In genomic region chr5:139391309-139391990, GRCm38 (mm10) we compare ENCODE assay signal across 9 mouse cellular contexts. TPM values are rescaled to one million over a fixed set of nuclear protein-coding genes. Genes with fewer than 3 reads are reported as not detected.
A peak's percentile ranks its signal among the peaks of the same experiment; 100 is the strongest.
DNase-seq lines count a peak whose midpoint lies in the region; ATAC-seq and TF ChIP-seq lines count a peak whose summit lies in the region.
"Had no signal": no experiment of that assay in that cellular context is flagged by ENCODE, and none has a peak within 500 bp of the region (broad histone marks: within the 10 kb centered on the region; RNA-seq: fewer than 3 reads in every experiment).

No protein-coding gene starts in this region.

- no peak for ATAC-seq in neural tube, embryonic 13.5 days (ENCODE audit: low read depth)
- ATAC-seq in hindbrain, embryonic 14.5 days (ENCODE audit: low FRiP score) = no peak

- peaks cover 43% of the 10 kb centered on the region for H3K4me1 ChIP-seq in heart, adult 2 months (ENCODE audit: control insufficient read depth, insufficient read depth, low read length)
- H3K4me1 ChIP-seq in neural tube, embryonic 13.5 days (replicated peaks) = peaks cover 44% of the 10 kb centered on the region
- H3K4me1 ChIP-seq in hindbrain, embryonic 14.5 days (replicated peaks; ENCODE audit: control insufficient read depth, insufficient read depth, low read length) = peaks cover 21% of the 10 kb centered on the region

- peak overlapping the region; percentile 77 for H3K27ac ChIP-seq in heart, adult 2 months
- H3K27ac ChIP-seq in neural tube, embryonic 13.5 days (replicated peaks) = peak overlapping the region; percentile 61; the same call in 1 of the 2 replicates
- peak overlapping the region; percentile 0; the same call in 1 of the 2 replicates for H3K27ac ChIP-seq in hindbrain, embryonic 14.5 days

- DNase-seq in heart, adult 2 months = peak in 1 of 2 experiments; percentile 63
- no peak for DNase-seq in heart, adult 9 months (ENCODE audit: low spot score in 2 of 2)
- no peak for DNase-seq in neural tube, embryonic 10.5 days (ENCODE audit: extremely low spot score, low spot score)
- no peak for DNase-seq in hindbrain, embryonic 14.5 days (ENCODE audit: low spot score)
- DNase-seq in testis, postnatal 10 days (ENCODE audit: low spot score) = peak; percentile 70
- no peak for DNase-seq in layer of hippocampus, postnatal 10 days (ENCODE audit: low spot score in 2 of 2)
- no peak for DNase-seq in thymus, postnatal 14 days

- 0 out of 2 replicates have a peak, but pooled peaks have one; percentile 13 for TF ChIP-seq POLR2A in heart, adult 2 months (IDR thresholded peaks at IDR 0.05; ENCODE audit: insufficient read depth, low read depth, low read length)

- H3K36me3 ChIP-seq in heart, adult 2 months (ENCODE audit: control insufficient read depth, insufficient read depth, low read length) = peaks cover 5% of the 10 kb centered on the region; the same call in 1 of the 2 replicates
- H3K36me3 ChIP-seq in neural tube, embryonic 13.5 days = no peaks in the 10 kb centered on the region
- no peaks in the 10 kb centered on the region for H3K36me3 ChIP-seq in hindbrain, embryonic 14.5 days (replicated peaks; ENCODE audit: control insufficient read depth, insufficient read depth)

- no peaks in the 10 kb centered on the region for H3K9me3 ChIP-seq in neural tube, embryonic 13.5 days
- H3K9me3 ChIP-seq in hindbrain, embryonic 14.5 days (ENCODE audit: control insufficient read depth, low read length) = no peaks in the 10 kb centered on the region

- no peak overlapping the region; the same call in 1 of the 2 replicates for H3K4me3 ChIP-seq in heart, adult 2 months
- H3K4me3 ChIP-seq in neural tube, embryonic 13.5 days = no peak overlapping the region
- no peak overlapping the region for H3K4me3 ChIP-seq in hindbrain, embryonic 14.5 days (replicated peaks; ENCODE audit: low read length)

- peak; percentile 60; the same call in 1 of the 2 replicates for TF ChIP-seq EP300 in heart, adult 2 months (IDR thresholded peaks at IDR 0.05; ENCODE audit: insufficient read depth, low read depth, low read length)

- TF ChIP-seq CTCF in heart, adult 2 months (IDR thresholded peaks at IDR 0.05) = 0 out of 2 replicates have a peak, but pooled peaks have one; percentile 2

- no peak overlapping the region for H3K4me2 ChIP-seq in neural tube, embryonic 13.5 days
- H3K4me2 ChIP-seq in hindbrain, embryonic 14.5 days (replicated peaks) = no peak overlapping the region

- 33% methylated on average over 11 of the region's 11 CpGs for WGBS in heart, adult 2 months
- WGBS in neural tube, embryonic 13.5 days = 79% methylated on average over 11 of the region's 11 CpGs
- WGBS in hindbrain, embryonic 14.5 days = 72% methylated on average over 11 of the region's 11 CpGs

- peak overlapping the region; percentile 56 for H3K9ac ChIP-seq in heart, adult 2 months (ENCODE audit: low read depth, low read length)
- H3K9ac ChIP-seq in neural tube, embryonic 13.5 days = no peak overlapping the region
- H3K9ac ChIP-seq in hindbrain, embryonic 14.5 days = no peak overlapping the region

- peaks cover 5% of the 10 kb centered on the region for H3K79me2 ChIP-seq in heart, adult 2 months (replicated peaks; ENCODE audit: control insufficient read depth, insufficient read depth, low read length)

- H3K27me3 ChIP-seq in heart, adult 2 months (ENCODE audit: control insufficient read depth, insufficient read depth, low read length) = no peaks in the 10 kb centered on the region
- no peaks in the 10 kb centered on the region for H3K27me3 ChIP-seq in neural tube, embryonic 13.5 days
- no peaks in the 10 kb centered on the region for H3K27me3 ChIP-seq in hindbrain, embryonic 14.5 days (ENCODE audit: control insufficient read depth, insufficient read depth, low read length)

- intact Hi-C loops in heart, adult 2 months (cut with DNase I) = no loop called here

RNA-seq across cellular contexts. Expression of gene C130050O18Rik, which starts 13.6 kb away (rescaled TPM):
- 1 to 10 TPM in 1 of 2 experiments, under 1 TPM in 1; 0.68 to 1.1 TPM for total RNA-seq in heart, adult 2 months (2021)
- polyA plus RNA-seq in heart, adult 2 months (2012; rRNA removed) = 0.98 and 1.1 TPM in 2 replicates
- 0.38 and 0.39 TPM in 2 replicates for polyA plus RNA-seq in neural tube, embryonic 13.5 days (2015; fragmentation: Nextera tagmentation; extraction: Ambion mirVana)
- polyA plus RNA-seq in hindbrain, embryonic 14.5 days (2014; fragmentation: Nextera tagmentation; extraction: Ambion mirVana) = 0.26 and 0.32 TPM in 2 replicates
- total RNA-seq in layer of hippocampus, postnatal 10 days (2021) = under 1 TPM; 0.22 to 0.32 TPM

RNA-seq across cellular contexts. Expression of gene Gpr146, which starts 14.0 kb away (rescaled TPM):
- total RNA-seq in heart, adult 2 months (2021) = 10 to 100 TPM; 42.9 to 56.6 TPM
- 62.4 and 77.0 TPM in 2 replicates for polyA plus RNA-seq in heart, adult 2 months (2012; rRNA removed)
- 1.8 and 1.9 TPM in 2 replicates for polyA plus RNA-seq in neural tube, embryonic 13.5 days (2015; fragmentation: Nextera tagmentation; extraction: Ambion mirVana)
- 1.4 and 2.7 TPM in 2 replicates for polyA plus RNA-seq in hindbrain, embryonic 14.5 days (2014; fragmentation: Nextera tagmentation; extraction: Ambion mirVana)
- total RNA-seq in layer of hippocampus, postnatal 10 days (2021) = 1 to 10 TPM; 6.8 to 7.8 TPM

RNA-seq across cellular contexts. Expression of gene Gper1, which starts 31.5 kb away (rescaled TPM):
- total RNA-seq in heart, adult 2 months (2021) = 1 to 10 TPM; 1.4 to 1.5 TPM
- polyA plus RNA-seq in heart, adult 2 months (2012; rRNA removed) = 2.0 and 4.9 TPM in 2 replicates
- 8.5 and 9.9 TPM in 2 replicates for polyA plus RNA-seq in neural tube, embryonic 13.5 days (2015; fragmentation: Nextera tagmentation; extraction: Ambion mirVana)
- polyA plus RNA-seq in hindbrain, embryonic 14.5 days (2014; fragmentation: Nextera tagmentation; extraction: Ambion mirVana) = 7.5 TPM in 2 replicates
- total RNA-seq in layer of hippocampus, postnatal 10 days (2021) = 1 to 10 TPM; 3.7 to 3.8 TPM

RNA-seq across cellular contexts. Expression of gene Cyp2w1, which starts 39.0 kb away (rescaled TPM):
- total RNA-seq in heart, adult 2 months (2021) = not detected
- not detected in 2 replicates for polyA plus RNA-seq in heart, adult 2 months (2012; rRNA removed)
- polyA plus RNA-seq in neural tube, embryonic 13.5 days (2015; fragmentation: Nextera tagmentation; extraction: Ambion mirVana) = not detected in 2 replicates
- not detected in 2 replicates for polyA plus RNA-seq in hindbrain, embryonic 14.5 days (2014; fragmentation: Nextera tagmentation; extraction: Ambion mirVana)
- total RNA-seq in layer of hippocampus, postnatal 10 days (2021) = not detected
- polyA plus RNA-seq: neural tube, embryonic 11.5 days had no signal

RNA-seq across cellular contexts. Expression of gene Cox19, which starts 40.2 kb away (rescaled TPM):
- 10 to 100 TPM; 82.8 to 94.8 TPM for total RNA-seq in heart, adult 2 months (2021)
- 110 and 112 TPM in 2 replicates for polyA plus RNA-seq in heart, adult 2 months (2012; rRNA removed)
- polyA plus RNA-seq in neural tube, embryonic 13.5 days (2015; fragmentation: Nextera tagmentation; extraction: Ambion mirVana) = 113 and 120 TPM in 2 replicates
- 110 and 113 TPM in 2 replicates for polyA plus RNA-seq in hindbrain, embryonic 14.5 days (2014; fragmentation: Nextera tagmentation; extraction: Ambion mirVana)
- total RNA-seq in layer of hippocampus, postnatal 10 days (2021) = 10 to 100 TPM; 74.9 to 79.5 TPM

Comparison
In these comparisons a context has a peak if more than half of its experiments do, and no peak if none do; other contexts are left out.
1. H3K27ac ChIP-seq: peak in every context shown above with its lines; median percentile 77 in heart, adult 2 months; 61 in neural tube, embryonic 13.5 days; 0 in hindbrain, embryonic 14.5 days.
2. RNA of gene Gpr146, which starts 14.0 kb away (polyA plus RNA-seq): 62.4 to 77.0 TPM in heart, adult 2 months; 1.4 to 2.7 TPM in hindbrain, embryonic 14.5 days and 1.8 to 1.9 TPM in neural tube, embryonic 13.5 days; every median in the first group is over 10 times any median in the second.